Mouse (Mus musculus) spleen, postnatal 4 days (tissue): ENCODE measurements around the gene Gm136.

Source experiments
- DNase-seq, 2 experiments: peaks; one replicate each; pipeline ENCODE4 v3.0.0; 2022; ENCODE audit warnings: low spot score in 2 of 2

Gene Gm136

GRCm38 (mm10) chr4:34708127-34708526 lies 47.9 kb downstream of the Gm136 start:
- no peak for DNase-seq

GRCm38 (mm10) chr4:34707248-34707647 lies 48.8 kb downstream of the Gm136 start:
- DNase-seq = no peak

GRCm38 (mm10) chr4:34703029-34703428 lies 53.0 kb downstream of the Gm136 start:
- DNase-seq = no peak

GRCm38 (mm10) chr4:34702231-34702630 lies 53.8 kb downstream of the Gm136 start:
- DNase-seq = no peak

GRCm38 (mm10) chr4:34701528-34701927 lies 54.5 kb downstream of the Gm136 start:
- peak; percentile 51 to 84 for DNase-seq
